Mouse (Mus musculus) adrenal gland, adult 18-20 months (tissue): ENCODE measurements around the gene Gm21943. TPM values are rescaled to one million over a fixed set of nuclear protein-coding genes. Genes with fewer than 3 reads are reported as not detected.
"Not testable (repeated sequence)": the region's sequence is repeated elsewhere in the genome, so short reads cannot be mapped to it uniquely, and the experiment has no call there.

Source experiments
- DNase-seq, 2 experiments: peaks; one replicate each; pipeline ENCODE4 v3.0.0; 2021 to 2022; ENCODE audit warnings: low spot score in 2 of 2
- long read RNA-seq, 2 experiments: library from polyadenylated mRNA; stranded (forward); transcript quantifications; one replicate each; pipeline ENCODE4 v2.0.0; 2021
- total RNA-seq, 2 experiments: library from RNA; stranded (reverse); gene quantifications; 1 replicate in 1 of 2; 2 replicates in 1 of 2; pipeline ENCODE4 v1.2.3; 2021

The Gm21943 gene
- not detected for total RNA-seq
- long read RNA-seq, experiment 1 = 0 reads
- long read RNA-seq, experiment 2 = 0 reads

DNA sequence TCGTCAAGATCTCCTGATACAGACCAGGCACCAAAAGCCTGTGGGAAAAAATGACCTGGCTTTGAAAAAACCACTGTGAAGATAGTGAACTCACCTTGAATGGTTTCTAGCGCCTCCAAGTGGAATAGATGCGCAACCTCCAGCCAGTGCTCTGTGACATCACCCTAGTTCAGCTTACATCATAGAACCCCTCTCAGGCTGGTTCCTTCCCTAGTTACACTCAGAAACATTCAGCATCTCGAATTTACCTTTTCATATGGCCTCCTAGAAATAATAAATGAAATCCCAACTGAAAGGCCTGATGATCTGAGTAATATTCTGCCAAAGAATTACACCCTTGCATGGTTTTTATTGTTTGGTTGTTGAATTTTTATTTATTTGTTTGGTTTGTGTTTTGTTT, at the start of gene Gm21943:
Gm21943 (minus strand) TSS at position 101 of the 400 bp plus-strand sequence.
- DNase-seq = not testable (repeated sequence)

Other genes with a start within 250 kb of the Gm21943 start
- gene Gm28961, start 172.0 kb upstream of the Gm21943 start, total RNA-seq = not detected